In genomic region chr1:189219051-189219450, GRCm38 (mm10) we compare ENCODE assay signal across 15 mouse cellular contexts.
A peak's percentile ranks its signal among the peaks of the same experiment; 100 is the strongest.
DNase-seq lines count a peak whose midpoint lies in the region; ATAC-seq and TF ChIP-seq lines count a peak whose summit lies in the region.
"Had no signal": no experiment of that assay in that cellular context is flagged by ENCODE, and none has a peak within 500 bp of the region (broad histone marks: within the 10 kb centered on the region; RNA-seq: fewer than 3 reads in every experiment).

No protein-coding gene starts in this region.

- H3K9me3 ChIP-seq in forebrain, embryonic 16.5 days (ENCODE audit: control insufficient read depth, low read length) = no peaks in the 10 kb centered on the region
- H3K9me3 ChIP-seq in forebrain, embryonic 11.5 days (ENCODE audit: control insufficient read depth, low read length) = no peaks in the 10 kb centered on the region
- H3K9me3 ChIP-seq in midbrain, postnatal 0 days (ENCODE audit: low read length) = no peaks in the 10 kb centered on the region
- H3K9me3 ChIP-seq in midbrain, embryonic 15.5 days = no peaks in the 10 kb centered on the region
- H3K9me3 ChIP-seq: limb, embryonic 10.5 days; liver, embryonic 12.5 days; neural tube, embryonic 15.5 days had no signal

- TF ChIP-seq CTCF in midbrain, postnatal 0 days (IDR thresholded peaks at IDR 0.05) = no peak

- no peak for DNase-seq in forebrain, embryonic 11.5 days (ENCODE audit: low spot score)
- peak; percentile 26 to 46 for DNase-seq in left cerebral cortex, postnatal 14 days (ENCODE audit: low spot score in 2 of 2)
- DNase-seq in left cerebral cortex, adult 11 months (ENCODE audit: low spot score) = no peak
- DNase-seq in midbrain, postnatal 0 days (ENCODE audit: low spot score) = peak; percentile 79
- DNase-seq: adrenal gland, adult 8-10 months; gastrocnemius, postnatal 14 days; heart, postnatal 4 days; thymus, adult 18-20 months had no signal

- H3K4me1 ChIP-seq in forebrain, embryonic 16.5 days (replicated peaks; ENCODE audit: control insufficient read depth, insufficient read depth, low read length) = peaks cover 25% of the 10 kb centered on the region
- no peaks in the 10 kb centered on the region for H3K4me1 ChIP-seq in forebrain, embryonic 11.5 days (replicated peaks; ENCODE audit: control insufficient read depth, insufficient read depth, low read length)
- no peaks in the 10 kb centered on the region for H3K4me1 ChIP-seq in midbrain, postnatal 0 days (ENCODE audit: insufficient read depth, low read length)
- no peaks in the 10 kb centered on the region for H3K4me1 ChIP-seq in midbrain, embryonic 15.5 days
- H3K4me1 ChIP-seq: limb, embryonic 10.5 days; liver, embryonic 12.5 days; neural tube, embryonic 15.5 days had no signal

- no peak for ATAC-seq in forebrain, embryonic 16.5 days
- no peak for ATAC-seq in forebrain, embryonic 11.5 days (replicated peaks; ENCODE audit: low FRiP score)
- no peak for ATAC-seq in midbrain, postnatal 0 days (ENCODE audit: low FRiP score)
- no peak for ATAC-seq in midbrain, embryonic 15.5 days (replicated peaks)
- ATAC-seq in CD4-positive, CD25-positive, alpha-beta regulatory T cell, adult 4 months = no peak
- ATAC-seq: liver, embryonic 12.5 days had no signal

- H3K9ac ChIP-seq in forebrain, embryonic 16.5 days (replicated peaks; ENCODE audit: low read depth, low read length) = no peak overlapping the region
- H3K9ac ChIP-seq in forebrain, embryonic 11.5 days (ENCODE audit: low read length) = no peak overlapping the region
- no peak overlapping the region for H3K9ac ChIP-seq in midbrain, postnatal 0 days (replicated peaks; ENCODE audit: low read length, poor library complexity, severe bottlenecking)
- no peak overlapping the region for H3K9ac ChIP-seq in midbrain, embryonic 15.5 days
- H3K9ac ChIP-seq: liver, embryonic 12.5 days; neural tube, embryonic 15.5 days had no signal

- WGBS in forebrain, embryonic 16.5 days = 48% methylated on average over 10 of the region's 10 CpGs
- WGBS in forebrain, embryonic 11.5 days = 91% methylated on average over 10 of the region's 10 CpGs
- 66% methylated on average over 10 of the region's 10 CpGs for WGBS in midbrain, postnatal 0 days
- 68% methylated on average over 10 of the region's 10 CpGs for WGBS in midbrain, embryonic 15.5 days

- peak overlapping the region; percentile 12; the same call in 1 of the 2 replicates for H3K27ac ChIP-seq in forebrain, embryonic 16.5 days (ENCODE audit: low read length)
- H3K27ac ChIP-seq in forebrain, embryonic 11.5 days (ENCODE audit: low read depth, low read length) = no peak overlapping the region
- no peak overlapping the region for H3K27ac ChIP-seq in midbrain, postnatal 0 days (ENCODE audit: low read depth, low read length)
- H3K27ac ChIP-seq in midbrain, embryonic 15.5 days = no peak overlapping the region
- H3K27ac ChIP-seq: limb, embryonic 10.5 days; liver, embryonic 12.5 days; neural tube, embryonic 15.5 days had no signal

- no peaks in the 10 kb centered on the region for H3K36me3 ChIP-seq in forebrain, embryonic 16.5 days (ENCODE audit: control insufficient read depth, insufficient read depth)
- no peaks in the 10 kb centered on the region for H3K36me3 ChIP-seq in forebrain, embryonic 11.5 days (ENCODE audit: control insufficient read depth, insufficient read depth, low read length)
- no peaks in the 10 kb centered on the region for H3K36me3 ChIP-seq in midbrain, postnatal 0 days (ENCODE audit: insufficient read depth, low read length)
- H3K36me3 ChIP-seq in midbrain, embryonic 15.5 days (replicated peaks) = no peaks in the 10 kb centered on the region
- H3K36me3 ChIP-seq: limb, embryonic 10.5 days; liver, embryonic 12.5 days; neural tube, embryonic 15.5 days had no signal

- H3K4me3 ChIP-seq in forebrain, embryonic 16.5 days (replicated peaks; ENCODE audit: low read length) = no peak overlapping the region
- H3K4me3 ChIP-seq in forebrain, embryonic 11.5 days (ENCODE audit: low read depth, low read length) = no peak overlapping the region
- H3K4me3 ChIP-seq in midbrain, postnatal 0 days (ENCODE audit: low read depth, low read length) = no peak overlapping the region
- H3K4me3 ChIP-seq in midbrain, embryonic 15.5 days = no peak overlapping the region
- H3K4me3 ChIP-seq: limb, embryonic 10.5 days; liver, embryonic 12.5 days; neural tube, embryonic 15.5 days had no signal

- no peaks in the 10 kb centered on the region for H3K27me3 ChIP-seq in forebrain, embryonic 16.5 days (replicated peaks; ENCODE audit: control insufficient read depth, insufficient read depth, low read length)
- H3K27me3 ChIP-seq in forebrain, embryonic 11.5 days (ENCODE audit: control insufficient read depth, insufficient read depth, low read length) = no peaks in the 10 kb centered on the region
- no peaks in the 10 kb centered on the region for H3K27me3 ChIP-seq in midbrain, postnatal 0 days (ENCODE audit: insufficient read depth, low read length)
- H3K27me3 ChIP-seq in midbrain, embryonic 15.5 days (replicated peaks) = no peaks in the 10 kb centered on the region
- H3K27me3 ChIP-seq: liver, embryonic 12.5 days; neural tube, embryonic 15.5 days had no signal

- intact Hi-C loops in left cerebral cortex, postnatal 14 days (cut with DNase I) = no loop called here

- H3K4me2 ChIP-seq in forebrain, embryonic 16.5 days (ENCODE audit: low read length) = peak overlapping the region; percentile 24; the same call in 1 of the 2 replicates
- no peak overlapping the region for H3K4me2 ChIP-seq in forebrain, embryonic 11.5 days (ENCODE audit: low read depth, low read length, severe bottlenecking)
- no peak overlapping the region for H3K4me2 ChIP-seq in midbrain, postnatal 0 days (ENCODE audit: low read depth, low read length, poor library complexity, severe bottlenecking)
- H3K4me2 ChIP-seq in midbrain, embryonic 15.5 days = no peak overlapping the region
- H3K4me2 ChIP-seq: heart, embryonic 11.5 days; liver, embryonic 12.5 days; neural tube, embryonic 15.5 days had no signal

Comparison
In these comparisons a context has a peak if more than half of its experiments do, and no peak if none do; other contexts are left out.
1. DNase-seq: peak in left cerebral cortex, postnatal 14 days (2 of 2) and midbrain, postnatal 0 days (single experiment); none in forebrain, embryonic 11.5 days (single experiment) and left cerebral cortex, adult 11 months (single experiment).